Mouse (Mus musculus): ENCODE data around the gene Cmbl.

Gene Cmbl

DNA sequence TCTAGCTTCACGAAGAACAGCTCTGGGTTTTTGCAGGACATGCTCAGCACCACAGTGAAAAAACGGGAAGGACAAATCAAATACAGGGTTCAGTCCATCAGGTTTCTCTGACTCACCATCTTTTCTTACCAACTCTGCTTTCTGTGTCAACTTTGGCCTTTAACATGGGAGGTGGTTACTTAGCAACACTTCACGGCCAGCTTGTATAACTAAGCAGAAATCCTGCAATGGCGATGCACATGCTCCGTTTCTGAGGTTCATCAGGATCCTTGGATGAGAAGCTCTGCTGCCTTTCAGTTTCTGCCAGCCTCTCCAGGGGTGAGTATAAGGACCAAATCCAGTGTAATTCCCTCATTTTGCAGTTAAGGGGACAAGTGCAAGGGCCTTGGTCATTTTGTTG, at the start of gene Cmbl:
Gene Cmbl (plus strand): TSS at position 206 of the 400 bp plus-strand sequence.
- no peak for DNase-seq (ENCODE audit: low spot score)

- DNase-seq (ENCODE audit: low spot score) = no peak
Observed at GRCm38 (mm10) chr15:31517186-31517585, 48.0 kb upstream of the Cmbl start.

GRCm38 (mm10) chr15:31518371-31518770, 46.8 kb upstream of the Cmbl start:
- DNase-seq (ENCODE audit: low spot score) = no peak

- no peak for DNase-seq (ENCODE audit: low spot score)
Observed at GRCm38 (mm10) chr15:31519000-31519399, 46.2 kb upstream of the Cmbl start.

GRCm38 (mm10) chr15:31526463-31526862, 38.7 kb upstream of the Cmbl start:
- no peak for DNase-seq (ENCODE audit: low spot score)

- no peak for DNase-seq (ENCODE audit: low spot score)
Observed at GRCm38 (mm10) chr15:31528477-31528876, 36.7 kb upstream of the Cmbl start.

DNA sequence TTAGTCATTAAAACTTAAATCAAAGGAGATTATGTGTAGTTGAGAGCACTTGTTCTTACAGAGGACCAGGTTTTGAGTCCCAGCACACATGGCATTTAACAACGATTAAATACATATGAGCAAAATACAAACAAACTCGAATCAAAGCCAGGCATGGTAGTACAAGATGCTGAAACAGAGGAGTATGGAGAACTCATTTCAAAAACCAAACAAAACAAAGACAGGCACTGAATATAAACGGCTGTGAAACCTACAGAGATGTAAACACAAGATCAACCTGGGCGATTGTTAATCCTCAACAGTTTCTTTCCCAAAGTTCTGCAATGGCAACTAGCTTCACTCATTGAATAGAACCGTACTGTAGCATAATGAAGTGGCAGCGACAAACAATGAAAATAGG, 36.1 kb upstream of the Cmbl start:
- DNase-seq (ENCODE audit: low spot score) = no peak

- peak; percentile 21 for DNase-seq (ENCODE audit: low spot score)
Observed at GRCm38 (mm10) chr15:31529811-31530658, 35.2 kb upstream of the Cmbl start.

- DNase-seq (ENCODE audit: low spot score) = peak; percentile 84
Observed at GRCm38 (mm10) chr15:31530659-31531445, 34.3 kb upstream of the Cmbl start, which contains the start of gene March6. Gene March6, minus strand, starts transcription at chr15:31531053.

DNA sequence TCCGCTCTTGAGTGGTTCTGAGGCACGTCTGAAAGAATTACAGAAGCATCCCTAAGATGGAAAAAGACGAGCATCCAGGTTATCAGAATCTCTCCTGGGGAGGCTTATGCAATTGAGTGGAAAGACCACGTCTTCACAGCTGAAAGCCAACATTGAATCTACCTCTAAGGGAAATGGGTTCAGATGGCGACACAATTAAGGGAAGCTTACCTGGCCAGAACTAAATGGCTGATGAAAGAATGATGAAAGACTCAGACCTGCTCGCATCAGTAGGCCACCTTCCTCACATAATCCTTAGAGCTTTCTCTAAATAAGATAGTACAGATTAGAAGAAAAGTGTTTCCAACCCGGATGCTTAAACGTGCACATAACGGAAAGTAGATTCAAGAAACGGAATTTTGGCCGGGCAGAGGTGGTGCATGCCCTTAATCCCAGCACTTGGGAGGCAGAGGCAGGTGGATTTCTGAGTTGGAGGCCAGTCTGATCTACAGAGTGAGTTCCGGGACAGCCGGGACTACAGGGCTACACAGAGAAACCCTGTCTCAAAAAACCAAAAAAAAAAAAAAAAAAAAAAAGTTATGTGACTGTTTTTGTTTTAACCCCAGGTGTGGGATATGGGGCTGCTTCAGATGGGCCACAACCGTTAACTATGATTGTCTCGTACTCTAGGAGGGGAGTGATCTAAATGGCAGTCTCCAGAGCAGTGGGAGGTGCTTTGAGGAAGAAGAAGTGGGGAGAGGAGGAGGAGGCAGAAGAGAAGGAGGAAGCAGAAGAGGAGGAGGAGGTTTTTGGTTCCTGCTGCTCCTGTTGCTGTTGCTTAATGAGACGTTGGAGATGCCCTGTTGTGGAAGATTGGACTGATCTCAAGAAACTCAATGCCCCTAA, 33.5 kb upstream of the Cmbl start:
- DNase-seq (ENCODE audit: low spot score) = no peak

- no peak for DNase-seq (ENCODE audit: low spot score)
Observed at GRCm38 (mm10) chr15:31532331-31533021, 32.7 kb upstream of the Cmbl start.

DNA sequence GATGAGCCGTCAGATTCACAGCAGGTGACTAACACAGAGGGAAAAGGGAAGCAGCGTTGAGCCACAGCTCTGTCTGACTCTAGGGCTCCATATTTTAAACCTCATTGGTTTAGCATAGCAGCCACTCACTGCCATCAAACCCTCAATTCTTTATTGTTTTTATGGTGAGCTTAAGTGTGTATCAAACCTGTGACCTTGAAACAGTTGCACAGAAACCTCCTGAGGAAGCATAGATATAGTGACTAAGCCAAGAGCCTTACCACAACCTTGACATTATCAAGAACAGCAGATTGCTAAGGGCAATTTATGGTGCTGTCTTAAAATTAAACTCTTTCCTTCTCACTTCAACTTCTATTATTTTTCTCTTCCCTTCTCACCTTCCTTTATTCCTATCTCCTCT, 31.7 kb upstream of the Cmbl start:
- no peak for DNase-seq (ENCODE audit: low spot score)

GRCm38 (mm10) chr15:31534421-31535258, 30.5 kb upstream of the Cmbl start:
- no peak for DNase-seq (ENCODE audit: low spot score)

GRCm38 (mm10) chr15:31535259-31535855, 29.8 kb upstream of the Cmbl start:
- DNase-seq (ENCODE audit: low spot score) = no peak

DNA sequence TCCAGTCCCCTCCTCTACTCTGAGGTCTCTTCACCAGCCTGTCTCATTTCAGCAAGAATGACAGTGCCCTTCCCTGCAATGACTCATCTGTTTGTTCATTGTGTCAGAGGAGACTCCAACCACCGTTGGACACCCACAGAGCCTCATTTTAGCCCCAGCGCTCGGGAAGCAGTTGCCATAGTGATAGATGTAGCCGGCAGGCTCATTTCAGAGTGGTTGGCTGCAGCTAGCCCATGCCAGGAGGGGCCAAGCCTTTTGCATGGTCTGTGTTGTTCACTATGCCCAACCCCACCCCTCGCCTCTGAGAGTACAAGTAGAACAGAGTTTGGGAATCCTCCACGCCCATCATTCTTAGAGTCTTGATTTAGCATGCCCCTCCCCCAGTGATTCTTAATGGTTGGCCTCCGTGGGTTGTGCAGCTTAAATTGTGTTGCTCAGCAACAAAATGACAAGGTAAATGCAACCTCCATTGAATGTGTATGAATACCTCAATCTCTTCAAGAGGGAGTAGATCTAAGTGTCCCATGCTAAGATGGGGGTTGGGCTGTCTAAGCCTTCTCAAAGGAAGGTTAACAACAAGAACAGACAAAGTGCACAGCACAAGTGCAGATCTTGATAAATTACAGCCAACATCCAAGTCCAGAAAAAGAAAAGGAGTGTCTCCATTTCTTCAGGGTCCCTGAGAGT, 29.0 kb upstream of the Cmbl start:
- no peak for DNase-seq (ENCODE audit: low spot score)

DNA sequence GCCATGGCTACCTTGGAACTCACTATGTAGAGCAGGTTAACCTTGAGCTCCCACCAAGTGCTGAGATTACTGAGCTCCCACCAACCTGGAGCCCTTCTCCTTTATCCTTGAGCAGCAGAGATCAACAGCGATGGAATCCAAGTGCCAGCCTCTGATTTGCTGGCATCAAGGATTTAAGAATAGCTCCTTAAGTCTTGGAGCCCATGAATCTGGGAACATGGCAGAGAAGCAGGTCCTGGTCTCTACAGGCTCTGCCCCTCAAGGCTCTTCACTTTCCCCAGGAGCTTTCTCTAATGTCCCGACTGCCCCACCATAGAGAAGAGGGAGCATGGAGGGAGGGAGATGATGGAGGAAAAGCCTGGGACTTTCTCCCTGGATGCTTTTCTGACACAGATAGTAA, 27.5 kb upstream of the Cmbl start:
- DNase-seq (ENCODE audit: low spot score) = no peak

DNA sequence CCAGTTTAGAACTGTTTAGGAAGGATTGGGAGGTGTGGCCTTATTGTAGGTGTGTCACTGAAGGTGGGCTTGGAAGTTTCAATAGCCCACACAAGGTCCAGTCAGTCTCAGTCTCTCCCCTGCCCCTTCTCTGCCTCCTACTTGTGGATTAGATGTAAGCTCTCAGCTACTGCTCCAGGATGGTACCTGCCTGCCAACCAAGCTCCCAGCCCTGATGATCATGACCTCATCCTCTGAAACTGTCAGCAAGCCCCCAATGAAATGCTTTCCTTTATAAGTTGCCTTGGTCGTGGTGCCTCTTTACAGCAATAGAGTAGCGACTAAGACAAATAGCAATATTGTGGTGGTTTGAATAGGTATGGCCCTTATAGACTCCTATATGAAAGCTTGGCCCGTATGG, 26.8 kb upstream of the Cmbl start:
- no peak for DNase-seq (ENCODE audit: low spot score)

GRCm38 (mm10) chr15:31539643-31540512, 25.3 kb upstream of the Cmbl start:
- no peak for DNase-seq (ENCODE audit: low spot score)

- no peak for DNase-seq (ENCODE audit: low spot score)
Observed at GRCm38 (mm10) chr15:31540513-31540802, 24.7 kb upstream of the Cmbl start.

Data from spleen, adult 12 weeks (tissue).